Mouse (Mus musculus): ENCODE measurements around the gene Zdhhc6.

Gene Zdhhc6

GRCm38 (mm10) chr19:55256156-55256555 lies 59.7 kb downstream of the Zdhhc6 start:
- DNase-seq: no peak

- peak; percentile 56 to 62 for DNase-seq
Measured at GRCm38 (mm10) chr19:55254513-55255016, 61.3 kb downstream of the Zdhhc6 start.

GRCm38 (mm10) chr19:55253570-55254441 lies 62.0 kb downstream of the Zdhhc6 start:
- DNase-seq: peak; percentile 55 to 60

GRCm38 (mm10) chr19:55253239-55253569 lies 62.6 kb downstream of the Zdhhc6 start:
- DNase-seq: no peak

GRCm38 (mm10) chr19:55251383-55252124 lies 64.3 kb downstream of the Zdhhc6 start, which contains the start of gene Acsl5:
Gene Acsl5, plus strand, starts transcription at chr19:55251938.
- DNase-seq: peak; percentile 2 to 16

GRCm38 (mm10) chr19:55250451-55250850 lies 65.4 kb downstream of the Zdhhc6 start:
- no peak for DNase-seq

- no peak for DNase-seq
Measured at GRCm38 (mm10) chr19:55247991-55248520, 67.8 kb downstream of the Zdhhc6 start.

- no peak for DNase-seq
Measured at GRCm38 (mm10) chr19:55247563-55247962, 68.3 kb downstream of the Zdhhc6 start.

GRCm38 (mm10) chr19:55244791-55245231 lies 71.0 kb downstream of the Zdhhc6 start:
- DNase-seq: no peak

GRCm38 (mm10) chr19:55241186-55241645 lies 74.6 kb downstream of the Zdhhc6 start, which contains the start of gene Gucy2g:
Gene Gucy2g, minus strand, starts transcription at chr19:55241236.
- no peak for DNase-seq

GRCm38 (mm10) chr19:55239766-55240426 lies 75.9 kb downstream of the Zdhhc6 start:
- no peak for DNase-seq

GRCm38 (mm10) chr19:55236564-55236963 lies 79.3 kb downstream of the Zdhhc6 start:
- no peak for DNase-seq

GRCm38 (mm10) chr19:55236026-55236425 lies 79.8 kb downstream of the Zdhhc6 start:
- no peak for DNase-seq

- no peak for DNase-seq
Measured at GRCm38 (mm10) chr19:55232136-55232535, 83.7 kb downstream of the Zdhhc6 start.

GRCm38 (mm10) chr19:55231081-55231480 lies 84.8 kb downstream of the Zdhhc6 start:
- no peak for DNase-seq

GRCm38 (mm10) chr19:55227135-55227534 lies 88.7 kb downstream of the Zdhhc6 start:
- DNase-seq: peak; percentile 37 to 45

GRCm38 (mm10) chr19:55226621-55227020 lies 89.2 kb downstream of the Zdhhc6 start:
- DNase-seq: no peak

- DNase-seq: no peak
Measured at GRCm38 (mm10) chr19:55222268-55222667, 93.6 kb downstream of the Zdhhc6 start.
